Mouse (Mus musculus) cerebellum, postnatal 10 days (tissue): ENCODE measurements at regions not wholly inside any gene's neighbourhood (a gene's known extent, or its start where the extent isn't known, plus 50 kb on each side); places are given as distances from the start of the nearest gene placed in this dataset.

ENCODE experiments used
- DNase-seq, 2 experiments: peaks; one replicate each; pipeline ENCODE4 v3.0.0; 2021; ENCODE audit warnings: mixed read lengths in 2 of 2

- DNase-seq = peak; percentile 4 to 16
These were observed 227.1 kb downstream of the Pth2r start for GRCm38 (mm10) chr1:65509003-65509402.

- peak in 1 of 2 experiments; percentile 9 for DNase-seq
These were observed 253.8 kb downstream of the Pth2r start for GRCm38 (mm10) chr1:65535674-65536073.

- DNase-seq = no peak
These were observed 256.7 kb downstream of the Pth2r start for GRCm38 (mm10) chr1:65538509-65538908.

- DNase-seq = no peak
These were observed 262.5 kb downstream of the Pth2r start for GRCm38 (mm10) chr1:65544219-65544864.

- DNase-seq = peak; percentile 59 to 67
These were observed 263.6 kb downstream of the Pth2r start for GRCm38 (mm10) chr1:65545336-65546060.

GRCm38 (mm10) chr1:65548830-65549229, 267.0 kb downstream of the Pth2r start:
- DNase-seq = peak; percentile 85 to 86

GRCm38 (mm10) chr1:65587402-65587801, 305.5 kb downstream of the Pth2r start:
- no peak for DNase-seq

GRCm38 (mm10) chr1:65635315-65635714, 291.0 kb upstream of the Crygf start:
- no peak for DNase-seq

GRCm38 (mm10) chr1:65654460-65654859, 271.9 kb upstream of the Crygf start:
- peak; percentile 2 to 21 for DNase-seq

GRCm38 (mm10) chr1:65681960-65682359, 244.4 kb upstream of the Crygf start:
- no peak for DNase-seq

- DNase-seq = no peak
These were observed 239.0 kb upstream of the Crygf start for GRCm38 (mm10) chr1:65687322-65687721.

GRCm38 (mm10) chr1:65730262-65730661, 196.1 kb upstream of the Crygf start:
- DNase-seq = no peak

- DNase-seq = peak; percentile 41 to 42
These were observed 168.4 kb upstream of the Crygf start for GRCm38 (mm10) chr1:65757951-65758350.

GRCm38 (mm10) chr1:65761141-65761540, 165.2 kb upstream of the Crygf start:
- DNase-seq = peak; percentile 59 to 71

GRCm38 (mm10) chr1:65800244-65800643, 126.1 kb upstream of the Crygf start:
- no peak for DNase-seq

GRCm38 (mm10) chr1:65820771-65821170, 105.5 kb upstream of the Crygf start:
- peak; percentile 41 to 55 for DNase-seq

GRCm38 (mm10) chr1:65841116-65841515, 85.2 kb upstream of the Crygf start:
- no peak for DNase-seq

- DNase-seq = no peak
These were observed 79.3 kb upstream of the Crygf start for GRCm38 (mm10) chr1:65847005-65847404.

GRCm38 (mm10) chr1:65873691-65874090, 52.6 kb upstream of the Crygf start:
- peak; percentile 15 to 18 for DNase-seq
